Mouse (Mus musculus) brain, embryonic 14.5 days (tissue): Measurements from ENCODE around the gene Zfp622. TPM values are rescaled to one million over a fixed set of nuclear protein-coding genes. Genes with fewer than 3 reads are reported as not detected.

Experiments used
- DNase-seq: peaks from one replicate; pipeline ENCODE4 v3.0.0-alpha.2; 2011; ENCODE audit warnings: low read depth
- CTCF ChIP-seq: fragments of 200-500 bp; IDR thresholded peaks from 2 replicates; pipeline ENCODE4 v1.5.1; 2012; ENCODE audit warnings: inconsistent platforms, mild to moderate bottlenecking, moderate library complexity, borderline replicate concordance; ENCODE audit not compliant: insufficient read depth, insufficient read length; ENCODE audit errors: extremely low read depth
- POLR2A ChIP-seq: fragments of 200-500 bp; IDR thresholded peaks from 2 replicates; pipeline ENCODE4 v1.6.1; 2012; ENCODE audit warnings: mild to moderate bottlenecking, inconsistent platforms, borderline replicate concordance; ENCODE audit not compliant: poor library complexity, insufficient read depth, insufficient read length, severe bottlenecking; ENCODE audit errors: extremely low read depth
- polyA plus RNA-seq: library from polyadenylated mRNA; depleted of rRNA; stranded (reverse); fragments of >200 nt; gene quantifications from 2 replicates; pipeline ENCODE4 v1.2.3, GENCODE M21; 2012; rRNA removed

Zfp622 gene
- 26.8 and 29.1 TPM in 2 replicates for polyA plus RNA-seq

GRCm38 (mm10) chr15:25984067-25984733 is at the start of gene Zfp622:
Zfp622 (plus strand) TSS chr15:25984366.
- TF ChIP-seq CTCF (no peak), POLR2A (peak; percentile 33; the same call in 1 of the 2 replicates)
- DNase-seq: peak; percentile 100

- no peak for TF ChIP-seq CTCF
- TF ChIP-seq POLR2A: no peak
- DNase-seq: no peak
These were observed 49.8 kb upstream of the Zfp622 start for GRCm38 (mm10) chr15:25934411-25934810.

GRCm38 (mm10) chr15:25938496-25938895 is 45.7 kb upstream of the Zfp622 start:
- DNase-seq: no peak
- no peak for TF ChIP-seq POLR2A
- no peak for TF ChIP-seq CTCF

- TF ChIP-seq CTCF (no peak), POLR2A (no peak)
- no peak for DNase-seq
These were observed 43.5 kb upstream of the Zfp622 start for GRCm38 (mm10) chr15:25940397-25941377.

- no peak for DNase-seq
- TF ChIP-seq CTCF (no peak), POLR2A (no peak)
These were observed 42.7 kb upstream of the Zfp622 start for GRCm38 (mm10) chr15:25941514-25941913.

GRCm38 (mm10) chr15:25942415-25942814 is 41.8 kb upstream of the Zfp622 start:
- TF ChIP-seq POLR2A (no peak), CTCF (no peak)
- DNase-seq: no peak

- DNase-seq: no peak
- TF ChIP-seq POLR2A: no peak
- TF ChIP-seq CTCF: no peak
These were observed 40.6 kb upstream of the Zfp622 start for GRCm38 (mm10) chr15:25943386-25944137.

- no peak for TF ChIP-seq CTCF
- no peak for DNase-seq
These were observed 38.9 kb upstream of the Zfp622 start for GRCm38 (mm10) chr15:25945224-25945623.

GRCm38 (mm10) chr15:25946482-25946881 is 37.7 kb upstream of the Zfp622 start:
- DNase-seq: no peak
- TF ChIP-seq POLR2A (no peak), CTCF (no peak)

- TF ChIP-seq POLR2A (no peak), CTCF (no peak)
- DNase-seq: no peak
These were observed 36.8 kb upstream of the Zfp622 start for GRCm38 (mm10) chr15:25947383-25947782.

GRCm38 (mm10) chr15:25948257-25949223 is 35.6 kb upstream of the Zfp622 start:
- DNase-seq: no peak
- TF ChIP-seq POLR2A (no peak), CTCF (no peak)

GRCm38 (mm10) chr15:25949696-25950095 is 34.5 kb upstream of the Zfp622 start:
- no peak for DNase-seq
- TF ChIP-seq CTCF (no peak), POLR2A (no peak)
